Mouse (Mus musculus): ENCODE data around the gene Micall2.
"Not testable (repeated sequence)": the region's sequence is repeated elsewhere in the genome, so short reads cannot be mapped to it uniquely, and the experiment has no call there.

The Micall2 gene

GRCm38 (mm10) chr5:139730712-139731486 lies 5.2 kb downstream of the Micall2 start:
- no peak for DNase-seq (ENCODE audit: low spot score in 2 of 2)

GRCm38 (mm10) chr5:139727261-139727660 lies 8.9 kb downstream of the Micall2 start:
- DNase-seq (ENCODE audit: low spot score in 2 of 2) = no peak

- no peak for DNase-seq (ENCODE audit: low spot score in 2 of 2)
Measured at GRCm38 (mm10) chr5:139726186-139726585, 9.9 kb downstream of the Micall2 start.

- no peak for DNase-seq (ENCODE audit: low spot score in 2 of 2)
Measured at GRCm38 (mm10) chr5:139724336-139725116, 11.6 kb downstream of the Micall2 start.

- no peak for DNase-seq (ENCODE audit: low spot score in 2 of 2)
Measured at GRCm38 (mm10) chr5:139723113-139723512, 13.0 kb downstream of the Micall2 start.

GRCm38 (mm10) chr5:139722709-139723108 lies 13.4 kb downstream of the Micall2 start:
- no peak for DNase-seq (ENCODE audit: low spot score in 2 of 2)

- DNase-seq (ENCODE audit: low spot score in 2 of 2) = no peak
Measured at GRCm38 (mm10) chr5:139718949-139719348, 17.2 kb downstream of the Micall2 start.

GRCm38 (mm10) chr5:139718540-139718939 lies 17.6 kb downstream of the Micall2 start:
- DNase-seq (ENCODE audit: low spot score in 2 of 2) = no peak

- peak in 1 of 2 experiments; percentile 17 for DNase-seq (ENCODE audit: low spot score in 2 of 2)
Measured at GRCm38 (mm10) chr5:139717723-139718122, 18.4 kb downstream of the Micall2 start.

- DNase-seq (ENCODE audit: low spot score in 2 of 2) = no peak
Measured at GRCm38 (mm10) chr5:139706496-139706895, 29.6 kb downstream of the Micall2 start.

- DNase-seq (ENCODE audit: low spot score in 2 of 2) = peak in 1 of 2 experiments; percentile 20
Measured at GRCm38 (mm10) chr5:139702905-139703304, 33.2 kb downstream of the Micall2 start.

- no peak for DNase-seq (ENCODE audit: low spot score in 2 of 2)
Measured at GRCm38 (mm10) chr5:139702236-139702635, 33.9 kb downstream of the Micall2 start.

GRCm38 (mm10) chr5:139696954-139697353 lies 39.2 kb downstream of the Micall2 start:
- DNase-seq (ENCODE audit: low spot score in 2 of 2) = no peak

- not testable (repeated sequence) for DNase-seq (ENCODE audit: low spot score in 2 of 2)
Measured at GRCm38 (mm10) chr5:139695876-139696275, 40.3 kb downstream of the Micall2 start.

- DNase-seq (ENCODE audit: low spot score in 2 of 2) = no peak
Measured at GRCm38 (mm10) chr5:139694989-139695571, 41.1 kb downstream of the Micall2 start.

GRCm38 (mm10) chr5:139694292-139694988 lies 41.7 kb downstream of the Micall2 start:
- DNase-seq (ENCODE audit: low spot score in 2 of 2) = no peak

- no peak for DNase-seq (ENCODE audit: low spot score in 2 of 2)
Measured at GRCm38 (mm10) chr5:139690791-139691190, 45.3 kb downstream of the Micall2 start.

- no peak for DNase-seq (ENCODE audit: low spot score in 2 of 2)
Measured at GRCm38 (mm10) chr5:139688356-139688755, 47.8 kb downstream of the Micall2 start.

GRCm38 (mm10) chr5:139687646-139688045 lies 48.5 kb downstream of the Micall2 start:
- peak in 1 of 2 experiments; percentile 19 for DNase-seq (ENCODE audit: low spot score in 2 of 2)

- DNase-seq (ENCODE audit: low spot score in 2 of 2) = no peak
Measured at GRCm38 (mm10) chr5:139686530-139687249, 49.4 kb downstream of the Micall2 start.

- DNase-seq (ENCODE audit: low spot score in 2 of 2) = no peak
Measured at GRCm38 (mm10) chr5:139683228-139683627, 52.9 kb downstream of the Micall2 start.

Measured in natural killer cell, adult 2 months (primary cell).